Mouse (Mus musculus) T-helper 1 cell (primary cell): ENCODE measurements around the gene Psmd3.
"Not testable (repeated sequence)": the region's sequence is repeated elsewhere in the genome, so short reads cannot be mapped to it uniquely, and the experiment has no call there.

Experiments
- in situ Hi-C: fragments of 300-600 bp; cut with MboI, MseI; formaldehyde crosslinking; loops from one replicate; pipeline ENCODE4 v1.15.1; 2025; ENCODE audit warnings: high pct_unique_total_duplicates

Gene Psmd3

DNA sequence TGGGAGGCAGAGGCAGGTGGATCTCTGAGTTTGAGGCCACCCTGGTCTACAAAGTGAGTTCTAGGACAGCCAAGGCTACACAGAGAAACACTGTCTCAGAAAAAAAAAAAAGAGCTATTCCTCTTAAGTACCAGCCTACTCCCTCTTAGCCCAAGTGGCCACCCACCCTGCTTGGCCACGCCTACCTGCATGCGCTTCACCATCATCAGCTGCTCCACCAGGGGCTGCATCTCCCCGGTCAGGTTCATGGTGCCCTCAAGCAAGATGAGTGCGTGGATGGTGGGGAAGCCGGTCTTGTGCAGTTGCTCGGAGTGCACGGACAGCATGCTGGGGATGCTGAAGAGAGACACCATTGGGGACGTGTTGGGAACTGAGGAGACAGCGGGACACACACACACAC, 33.6 kb downstream of the Psmd3 start:
- in situ Hi-C loops = no loop called here

DNA sequence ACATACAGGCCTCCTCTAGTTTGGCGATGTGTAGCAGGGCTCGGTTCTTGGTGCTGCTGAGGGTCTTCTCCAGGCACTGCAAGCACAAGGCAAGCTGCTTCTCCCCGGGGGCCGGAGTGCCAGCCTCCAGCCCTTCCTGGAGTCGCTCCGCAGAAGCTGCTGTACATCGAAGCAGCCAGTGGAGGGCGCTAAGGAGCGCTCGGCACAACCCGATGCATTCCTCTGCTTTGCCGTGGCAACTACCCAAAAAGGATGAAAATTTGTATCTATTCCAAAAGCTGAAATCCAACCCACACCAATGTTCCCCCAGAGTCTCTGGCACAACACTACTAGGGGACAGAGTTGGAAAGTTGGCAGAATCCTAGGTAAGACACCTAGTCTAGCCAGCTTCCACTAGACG, 35.5 kb downstream of the Psmd3 start:
- in situ Hi-C loops = no loop called here

DNA sequence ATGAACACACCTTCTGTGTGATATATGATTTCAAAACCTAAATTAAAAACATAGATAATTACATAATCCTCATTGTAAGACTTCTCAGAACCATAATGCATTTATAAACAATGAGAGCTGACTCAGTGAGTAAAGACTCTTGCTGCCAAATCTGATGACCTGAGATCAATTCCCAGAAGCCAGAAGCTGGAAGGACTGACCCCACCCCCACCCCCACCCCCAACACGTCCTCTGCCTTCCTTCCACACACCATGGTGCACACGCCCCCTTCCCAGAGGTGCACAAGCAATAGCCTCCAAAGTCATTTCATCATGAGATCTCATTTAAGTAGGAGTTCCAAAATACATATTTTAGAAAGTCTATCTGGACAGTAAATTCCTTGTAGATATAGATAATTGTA, 38.4 kb downstream of the Psmd3 start:
- in situ Hi-C loops = no loop called here

DNA sequence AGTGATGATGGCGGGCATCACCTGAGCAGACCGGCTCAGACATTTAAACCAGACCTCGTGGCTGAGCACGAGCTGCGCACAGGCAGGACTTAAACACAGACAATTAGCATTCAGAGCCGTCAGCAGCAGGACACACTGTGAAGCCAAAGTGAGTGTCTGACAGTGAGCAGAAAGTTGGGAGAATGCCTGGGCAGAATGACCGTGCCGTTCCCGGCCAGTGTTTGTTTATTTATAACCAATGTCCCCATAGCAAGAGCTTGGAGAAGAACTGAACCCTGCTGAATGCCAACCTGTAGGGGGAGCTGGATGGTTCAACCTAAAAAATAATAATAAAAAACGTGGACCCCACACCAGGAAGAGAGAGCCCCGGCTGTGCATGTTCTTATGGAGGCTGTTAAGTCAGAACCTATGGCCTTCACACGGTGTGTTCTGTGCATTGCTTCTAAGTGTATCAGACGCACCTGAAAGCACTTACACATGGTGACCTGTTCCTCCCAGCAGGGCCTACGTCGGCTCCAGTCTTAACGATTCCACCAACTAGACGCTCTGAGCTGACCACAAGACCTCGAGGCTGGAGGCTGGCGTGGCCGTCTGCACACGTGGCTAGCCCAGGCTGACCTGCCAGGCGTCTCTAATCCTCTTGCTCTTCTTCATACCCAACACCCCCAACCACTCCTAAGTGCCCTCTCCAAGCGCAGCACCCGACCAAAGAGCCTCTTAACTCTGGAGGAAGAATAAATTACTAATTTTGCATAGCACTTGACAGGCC, 39.3 kb downstream of the Psmd3 start:
- in situ Hi-C loops = no loop called here

DNA sequence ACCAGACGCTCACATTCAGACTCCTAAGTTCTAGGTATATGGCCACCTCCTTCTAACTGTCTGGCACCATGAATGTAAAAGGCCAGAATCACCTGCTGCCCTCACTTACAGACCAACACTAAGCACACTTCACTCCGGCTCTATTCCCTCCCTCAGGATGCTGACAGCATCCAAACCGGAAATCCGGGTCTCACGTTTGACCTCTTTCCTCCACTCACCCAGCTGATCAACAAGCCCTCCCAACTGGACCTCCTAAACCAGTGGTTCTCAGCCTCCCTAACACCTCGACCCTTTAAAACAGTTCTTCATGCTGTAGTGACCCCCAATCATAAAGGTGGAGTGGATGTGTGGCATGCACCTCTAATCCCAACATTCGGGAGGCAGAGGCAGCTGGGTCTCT, 40.7 kb downstream of the Psmd3 start:
- in situ Hi-C loops = no loop called here

DNA sequence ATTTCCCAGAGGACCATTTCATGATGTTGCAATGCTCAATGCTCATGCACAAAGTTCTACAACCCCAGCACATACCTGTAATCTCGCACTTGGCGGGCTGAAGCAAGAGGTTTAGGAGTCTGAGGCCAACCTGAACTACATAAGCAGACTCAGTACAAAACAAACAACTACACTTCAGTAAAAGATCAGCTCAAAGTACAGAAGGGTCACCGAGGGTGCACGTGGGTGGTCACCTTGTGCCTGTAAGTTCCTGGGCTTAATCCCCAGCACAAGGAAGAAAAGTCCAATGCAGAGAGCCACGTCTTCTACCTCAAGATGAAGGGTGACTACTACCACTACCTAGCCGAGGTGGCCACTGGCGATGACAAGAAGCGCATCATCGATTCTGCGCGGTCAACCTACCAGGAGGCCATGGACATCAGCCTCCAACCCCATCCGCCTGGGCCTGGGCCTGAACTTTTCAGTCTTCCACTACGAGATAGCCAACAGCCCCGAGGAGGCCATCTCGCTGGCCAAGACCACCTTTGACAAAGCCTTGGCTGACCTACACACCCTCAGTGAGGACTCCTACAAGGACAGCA, 43.7 kb downstream of the Psmd3 start:
- in situ Hi-C loops = no loop called here

DNA sequence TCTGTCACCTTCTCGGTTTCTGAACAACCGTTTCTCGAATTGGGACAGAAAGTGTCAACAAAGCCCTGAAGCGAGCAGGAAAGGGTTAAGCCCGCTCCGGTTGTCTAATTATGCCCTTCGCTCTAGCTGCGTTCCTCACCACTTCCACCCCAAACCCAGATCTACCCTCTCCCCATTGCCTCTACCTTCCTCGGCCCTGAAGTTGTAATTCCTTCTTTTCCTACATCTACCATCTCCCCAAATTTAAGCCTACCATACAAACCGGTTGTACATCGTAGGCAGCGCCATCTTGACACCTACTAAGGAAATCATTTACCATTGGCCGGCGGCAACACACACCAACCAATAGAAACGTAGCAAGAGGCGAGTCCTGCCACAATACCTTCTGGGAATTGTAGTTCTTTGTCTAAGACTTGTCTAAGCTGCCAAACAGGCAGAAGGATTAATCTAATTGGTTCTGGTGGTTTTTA, 46.8 kb downstream of the Psmd3 start, which contains the start of gene Med24:
TSS of gene Med24 (minus strand) at position 317 of the 470 bp plus-strand sequence.
- in situ Hi-C loops = no loop called here

DNA sequence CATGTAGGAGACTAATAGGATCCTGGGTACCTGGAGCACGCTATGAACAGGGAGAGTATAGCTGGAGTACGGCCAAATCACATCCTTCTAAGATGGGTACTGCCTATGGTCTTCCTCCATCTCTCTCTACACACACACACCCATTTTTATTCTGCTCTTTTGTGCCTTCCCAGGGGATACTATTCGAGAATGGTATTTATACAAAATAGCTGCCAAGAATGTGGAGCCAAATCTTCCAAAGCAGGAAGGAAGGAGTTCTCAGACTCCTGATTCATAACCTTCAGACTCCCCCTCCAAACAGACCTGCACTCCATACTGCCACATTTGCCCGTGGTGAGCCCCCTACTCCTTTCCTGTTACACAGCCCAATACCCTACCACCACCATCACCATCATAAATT, 48.4 kb downstream of the Psmd3 start:
- in situ Hi-C loops = no loop called here

DNA sequence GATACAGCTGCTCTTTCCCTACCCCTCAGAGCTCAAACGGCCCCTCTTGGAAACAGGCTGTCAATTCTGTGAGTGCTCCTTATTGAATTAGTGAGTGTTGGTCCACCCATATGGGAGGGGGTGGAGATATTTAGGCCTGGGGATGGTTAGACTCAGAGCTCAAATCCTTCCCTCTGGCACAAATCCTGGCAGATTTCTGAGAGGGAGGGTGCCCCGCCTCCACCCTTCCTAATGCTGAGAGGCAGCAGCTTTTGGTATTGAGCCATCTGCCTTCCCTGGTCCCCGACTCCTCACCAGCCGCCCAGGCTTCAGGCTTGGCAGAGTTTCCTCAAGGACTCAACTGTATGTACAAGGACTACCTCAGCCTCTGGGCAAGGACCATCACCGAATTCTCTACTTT, 48.8 kb downstream of the Psmd3 start:
- in situ Hi-C loops = no loop called here

DNA sequence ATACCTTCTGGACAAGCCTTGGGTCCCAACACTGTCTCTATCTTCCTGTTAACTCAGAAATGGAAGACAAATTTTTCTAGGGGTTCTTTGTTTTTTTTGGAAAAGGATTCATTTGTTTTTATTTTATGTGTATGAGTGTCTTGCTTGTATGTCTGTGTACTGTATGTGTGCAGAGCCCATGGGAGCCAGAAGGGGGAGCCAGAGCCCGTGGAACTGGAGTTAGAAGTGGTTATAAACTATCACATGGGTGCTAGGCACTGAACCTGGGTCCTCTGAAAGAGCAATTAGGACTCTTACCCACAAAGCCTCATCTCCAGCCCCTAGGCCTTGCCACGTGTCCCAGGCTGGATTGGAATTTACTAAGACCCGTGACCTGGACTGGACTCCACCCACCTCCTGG, 51.7 kb downstream of the Psmd3 start:
- in situ Hi-C loops = no loop called here

DNA sequence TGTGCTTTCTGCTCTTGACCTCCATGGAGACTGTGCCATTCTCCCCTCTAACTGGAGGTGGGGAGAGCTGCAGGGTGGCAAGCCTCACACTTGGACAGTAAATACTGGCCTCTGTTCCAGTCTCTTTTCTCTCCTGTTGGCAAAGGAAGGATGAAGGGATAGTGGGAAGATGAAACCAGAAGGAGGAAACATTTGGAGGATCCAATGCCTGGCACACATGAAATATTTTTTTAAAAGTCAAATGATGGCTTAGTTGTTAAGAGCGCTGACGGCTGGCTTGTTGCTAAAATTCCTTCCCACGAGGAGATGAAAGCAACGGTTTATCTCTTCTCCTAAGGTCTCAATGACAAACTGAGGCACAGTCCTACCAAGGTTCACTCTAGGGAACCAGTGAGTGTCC, 52.8 kb downstream of the Psmd3 start:
- in situ Hi-C loops = no loop called here

DNA sequence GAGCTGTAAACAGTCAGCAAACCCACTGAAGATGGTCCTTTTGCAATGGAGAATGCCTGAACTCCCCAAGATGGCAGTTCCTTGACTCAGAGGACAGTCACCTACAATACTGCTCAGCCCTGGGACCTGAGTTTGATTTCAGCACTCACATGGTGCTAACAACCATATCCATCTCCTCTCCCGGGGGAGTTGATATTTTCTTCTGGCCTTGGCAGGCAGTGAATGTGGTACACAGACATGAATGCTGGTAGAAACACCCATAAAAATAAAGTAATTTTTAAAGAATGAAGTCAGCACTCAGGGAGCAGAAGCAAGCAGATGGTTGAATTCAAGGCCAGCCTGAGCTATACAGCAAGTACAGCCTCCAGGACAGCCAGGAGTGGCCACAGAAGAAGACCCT, 53.8 kb downstream of the Psmd3 start:
- in situ Hi-C loops = no loop called here

DNA sequence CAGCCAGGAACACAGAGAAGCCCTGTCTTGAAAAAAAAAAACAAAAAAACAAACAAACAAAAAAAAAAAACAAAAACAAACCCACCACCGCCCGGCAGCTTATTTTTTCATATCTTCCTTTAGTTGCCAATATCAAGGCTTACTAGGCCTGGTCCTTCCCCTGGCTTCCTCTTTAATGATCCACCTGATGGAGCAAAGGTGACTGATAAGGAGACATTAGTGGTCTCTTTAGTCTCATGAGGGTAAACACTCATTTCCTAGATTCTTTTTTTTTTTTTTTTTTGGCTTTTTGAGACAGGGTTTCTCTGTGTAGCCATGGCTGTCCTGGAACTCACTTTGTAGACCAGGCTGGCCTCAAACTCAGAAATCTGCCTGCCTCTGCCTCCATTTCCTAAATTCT, 54.9 kb downstream of the Psmd3 start:
- in situ Hi-C loops = not testable (repeated sequence)

DNA sequence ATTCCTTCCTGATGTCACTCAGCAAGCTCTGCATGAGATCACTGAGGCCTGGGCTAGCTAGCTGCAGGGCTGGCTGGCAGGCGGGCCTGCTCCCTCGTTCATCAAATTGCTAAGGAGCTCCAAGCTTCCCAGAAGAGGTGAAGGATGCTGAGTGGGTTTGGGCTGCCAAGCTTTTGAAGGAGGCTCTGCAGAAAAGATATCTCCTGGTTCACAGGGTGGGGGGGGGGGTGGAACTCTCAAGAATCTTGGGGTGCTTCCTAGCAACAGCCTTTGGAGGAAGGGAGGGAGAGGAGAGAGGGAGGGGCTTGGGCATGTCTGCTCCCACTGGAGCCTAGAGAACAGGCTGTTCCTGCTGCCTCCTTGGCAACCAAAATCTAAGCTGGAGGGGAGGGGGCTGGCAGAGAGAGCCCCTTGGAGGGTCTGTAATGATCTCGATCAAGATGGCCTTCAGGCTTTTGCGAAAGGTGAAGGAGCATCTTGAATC, 56.1 kb downstream of the Psmd3 start:
- in situ Hi-C loops = no loop called here

DNA sequence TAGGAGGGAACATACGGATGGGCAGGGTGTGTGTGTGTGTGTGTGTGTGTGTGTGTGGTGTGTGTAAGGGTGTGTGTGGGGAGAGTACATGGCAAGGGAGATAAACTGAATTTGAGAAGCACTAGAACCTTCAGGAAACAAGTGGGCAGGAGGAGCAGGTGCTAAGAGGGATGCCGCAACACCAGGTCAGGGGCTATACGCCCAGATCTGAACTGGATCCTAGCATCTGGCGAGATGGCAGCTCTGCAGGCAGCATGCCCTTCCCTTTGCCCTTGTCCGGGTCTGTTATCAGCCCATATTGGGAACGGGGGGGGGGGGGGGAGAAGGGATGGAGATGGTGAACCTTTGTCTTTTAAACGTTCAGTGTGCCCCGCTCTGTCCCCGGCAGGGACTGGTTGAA, 56.6 kb downstream of the Psmd3 start:
- in situ Hi-C loops = no loop called here

DNA sequence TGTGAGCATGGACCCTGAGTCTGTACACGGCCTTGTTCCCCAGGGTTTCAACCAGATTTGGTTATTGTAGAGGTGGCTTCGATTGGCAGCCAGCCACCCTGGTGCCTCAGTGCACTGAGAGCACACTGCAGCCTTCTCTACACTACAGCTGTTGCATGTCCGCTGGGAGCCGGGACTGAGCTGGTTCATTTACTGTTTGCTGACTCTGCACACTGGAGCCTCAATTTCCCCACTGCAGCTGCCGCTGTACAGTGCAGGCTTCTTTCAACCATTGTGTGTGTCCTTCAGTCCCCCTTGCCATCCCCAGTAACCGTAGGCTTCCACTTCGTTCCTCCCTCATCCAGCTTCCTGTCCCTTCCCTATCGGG, 57.7 kb downstream of the Psmd3 start:
- in situ Hi-C loops = no loop called here

DNA sequence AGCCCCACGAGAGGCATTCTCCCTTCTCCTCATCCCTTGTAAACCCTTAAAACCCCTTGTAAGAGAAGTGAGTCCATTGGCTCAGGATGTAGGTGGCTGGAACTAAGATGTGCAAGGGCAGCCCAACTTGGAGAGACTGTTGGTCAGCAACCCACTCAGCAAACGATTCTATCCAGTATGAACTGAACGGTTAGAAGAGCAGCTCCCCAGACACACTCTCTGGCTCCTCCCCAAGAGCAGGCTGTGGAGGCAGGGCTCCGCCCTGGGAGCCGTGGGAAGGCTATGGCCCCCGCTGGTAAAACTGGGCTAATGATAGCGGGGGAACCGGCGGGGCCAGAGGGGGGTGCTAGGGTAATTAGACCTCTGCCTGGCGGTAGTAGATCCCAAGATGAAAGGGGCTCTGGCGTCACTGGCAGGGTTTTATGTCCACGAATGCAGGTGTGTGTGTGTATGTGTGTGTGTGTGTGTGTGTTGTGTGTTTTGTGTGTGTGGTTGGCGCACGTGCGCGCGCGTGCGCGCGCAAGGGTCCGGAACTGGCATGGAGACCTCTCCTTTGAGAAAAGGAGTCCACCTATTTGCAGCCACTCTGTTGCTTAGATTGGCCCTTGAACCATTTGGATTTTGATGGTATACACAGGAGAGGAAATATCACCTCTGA, 58.2 kb downstream of the Psmd3 start, which contains the start of gene Thra:
TSS of gene Thra (plus strand) at position 246 of the 658 bp plus-strand sequence.
- in situ Hi-C loops = no loop called here

DNA sequence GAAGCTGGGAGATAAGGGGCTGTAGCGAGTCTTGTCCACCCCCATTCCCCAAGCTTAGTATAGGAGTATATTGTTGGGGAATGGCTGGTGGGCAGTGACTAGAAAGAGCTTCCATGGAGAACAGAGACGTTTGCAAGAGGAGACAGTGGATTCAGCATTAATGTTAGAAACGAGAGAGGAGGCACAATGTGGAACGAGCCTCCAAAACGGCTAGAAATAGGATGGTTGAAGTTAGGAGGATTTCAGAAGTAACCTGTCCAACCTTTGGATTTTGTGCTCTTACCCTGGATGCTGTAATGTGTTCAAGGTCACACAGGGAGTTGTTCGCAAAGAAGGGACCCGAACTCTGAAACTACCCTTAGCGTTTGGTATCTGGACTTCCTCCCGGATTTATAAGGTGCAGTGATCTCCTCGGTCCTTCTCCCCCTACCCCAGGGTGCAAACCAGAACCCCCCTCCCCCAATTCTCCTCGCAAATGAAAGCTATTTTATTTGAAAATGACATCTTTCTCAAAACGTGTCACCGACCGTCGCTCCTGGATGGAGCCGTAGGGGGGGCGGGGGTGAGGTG, 58.8 kb downstream of the Psmd3 start:
- in situ Hi-C loops = no loop called here

DNA sequence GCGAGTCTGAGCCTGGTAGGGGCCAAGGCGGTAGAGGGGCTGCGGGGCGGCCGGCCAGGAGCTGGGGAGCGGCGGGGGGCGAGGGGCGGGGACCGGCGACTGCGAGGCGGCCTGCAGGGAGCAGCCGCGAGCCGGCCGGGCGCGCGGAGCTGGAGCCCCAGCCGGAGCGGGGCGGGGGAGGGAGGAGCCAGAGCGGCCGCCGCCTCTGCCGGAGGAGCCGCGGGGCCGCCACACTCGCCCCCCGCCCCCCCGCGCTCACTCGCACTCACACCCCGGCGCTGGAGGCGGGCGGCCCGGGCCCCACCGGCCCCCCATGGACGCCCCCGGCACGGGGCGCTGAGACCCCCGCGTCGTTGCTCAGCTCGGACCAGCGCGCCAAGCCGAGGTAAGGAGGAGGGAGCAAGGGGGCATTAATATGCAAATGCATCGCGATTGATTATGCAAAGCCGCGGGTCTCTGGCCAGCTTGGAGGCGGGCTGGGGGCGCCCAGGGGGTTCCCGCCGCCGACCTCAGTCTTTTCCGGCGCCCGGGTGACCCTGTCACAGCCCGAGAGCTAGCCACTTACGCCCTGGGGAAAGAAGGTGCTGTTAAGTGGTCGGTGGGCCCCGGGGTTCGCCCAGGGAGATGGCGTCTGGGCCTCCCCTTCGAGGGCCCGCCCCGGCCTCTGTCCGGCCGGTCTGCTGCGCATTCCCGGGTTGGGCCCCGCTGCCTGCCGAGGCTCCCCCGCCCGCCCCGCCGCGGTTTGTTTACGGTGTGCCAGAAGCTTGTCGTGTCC, 59.5 kb downstream of the Psmd3 start:
- in situ Hi-C loops = no loop called here

DNA sequence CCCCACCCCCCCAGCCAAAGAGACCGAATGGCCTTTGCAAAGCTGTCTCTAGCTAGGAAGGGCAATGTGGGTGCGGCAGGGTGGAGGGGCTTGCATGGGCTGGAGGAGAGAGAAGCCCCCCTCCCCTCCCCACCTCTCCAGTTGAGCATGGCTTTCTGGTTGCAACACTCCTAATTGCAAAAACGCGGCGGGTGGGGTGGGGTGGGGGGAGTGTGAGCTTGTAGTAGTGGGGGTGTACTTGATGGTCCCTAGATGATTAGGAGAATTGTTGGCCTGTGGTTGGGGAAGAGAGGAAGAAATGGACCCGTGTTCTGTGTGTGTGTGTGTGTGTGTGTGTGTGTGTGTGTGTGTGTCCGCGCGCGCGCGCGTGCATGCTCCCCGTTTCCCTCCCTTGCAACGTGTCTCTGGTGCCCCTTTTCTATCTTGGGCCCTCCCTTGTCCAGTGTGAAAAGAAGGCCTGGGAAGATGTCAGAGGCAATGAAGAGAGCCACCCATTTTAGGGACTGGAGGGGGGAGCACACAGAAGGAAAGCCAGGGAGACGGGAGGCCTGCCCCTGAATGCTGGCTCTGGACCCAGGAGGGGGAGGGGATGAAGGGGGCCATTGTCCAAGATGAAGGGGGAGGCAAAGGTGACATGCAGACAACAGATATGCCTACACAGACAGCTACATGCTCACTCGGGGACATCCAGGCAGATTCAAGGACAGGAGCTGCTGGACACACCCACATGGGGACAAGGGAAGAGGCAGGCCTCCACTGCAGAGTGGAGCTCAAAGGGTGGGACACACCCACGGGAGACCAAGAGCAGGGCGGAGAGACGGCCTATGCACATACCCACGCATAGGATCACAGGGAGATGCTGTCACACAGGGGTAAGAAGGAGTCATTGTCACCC, 60.3 kb downstream of the Psmd3 start:
- in situ Hi-C loops = no loop called here
